Mouse (Mus musculus) layer of hippocampus, postnatal 10 days (tissue): ENCODE measurements around the gene Gli3. TPM values are rescaled to one million over a fixed set of nuclear protein-coding genes. Genes with fewer than 3 reads are reported as not detected.

Source experiments
- DNase-seq, 2 experiments: peaks; one replicate each; pipeline ENCODE4 v3.0.0; 2021; ENCODE audit warnings: low spot score in 2 of 2
- total RNA-seq, 2 experiments: library from RNA; stranded (reverse); gene quantifications; 2 replicates each; pipeline ENCODE4 v1.2.3; 2021

Gene Gli3
- total RNA-seq, 2 experiments from 2014 or later: 10.1 to 13.0 TPM

GRCm38 (mm10) chr13:15550027-15550602 is 87.1 kb downstream of the Gli3 start:
- DNase-seq: no peak

GRCm38 (mm10) chr13:15550731-15551130 is 87.7 kb downstream of the Gli3 start:
- DNase-seq: no peak

- no peak for DNase-seq
Observed at GRCm38 (mm10) chr13:15552009-15552408, 89.0 kb downstream of the Gli3 start.

GRCm38 (mm10) chr13:15556646-15557098 is 93.6 kb downstream of the Gli3 start:
- DNase-seq: no peak

GRCm38 (mm10) chr13:15561441-15561840 is 98.4 kb downstream of the Gli3 start:
- DNase-seq: no peak

- DNase-seq: no peak
Observed at GRCm38 (mm10) chr13:15570908-15571568, 108.0 kb downstream of the Gli3 start.

- no peak for DNase-seq
Observed at GRCm38 (mm10) chr13:15577133-15577917, 114.3 kb downstream of the Gli3 start.

GRCm38 (mm10) chr13:15580458-15580857 is 117.4 kb downstream of the Gli3 start:
- DNase-seq: no peak

- no peak for DNase-seq
Observed at GRCm38 (mm10) chr13:15585941-15586340, 122.9 kb downstream of the Gli3 start.

GRCm38 (mm10) chr13:15588278-15589272 is 125.5 kb downstream of the Gli3 start:
- DNase-seq: peak; percentile 48 to 54

GRCm38 (mm10) chr13:15590326-15590933 is 127.4 kb downstream of the Gli3 start:
- no peak for DNase-seq

GRCm38 (mm10) chr13:15596667-15597066 is 133.6 kb downstream of the Gli3 start:
- no peak for DNase-seq

GRCm38 (mm10) chr13:15599741-15600140 is 136.7 kb downstream of the Gli3 start:
- no peak for DNase-seq

GRCm38 (mm10) chr13:15602161-15602560 is 139.1 kb downstream of the Gli3 start:
- no peak for DNase-seq

- DNase-seq: no peak
Observed at GRCm38 (mm10) chr13:15602677-15603221, 139.7 kb downstream of the Gli3 start.

GRCm38 (mm10) chr13:15604074-15604473 is 141.0 kb downstream of the Gli3 start:
- no peak for DNase-seq

- no peak for DNase-seq
Observed at GRCm38 (mm10) chr13:15617423-15617822, 154.4 kb downstream of the Gli3 start.

GRCm38 (mm10) chr13:15618051-15618692 is 155.1 kb downstream of the Gli3 start:
- DNase-seq: no peak

GRCm38 (mm10) chr13:15621009-15621408 is 158.0 kb downstream of the Gli3 start:
- DNase-seq: no peak
